Comparison of ENCODE assay signal across 9 mouse cellular contexts in genomic region chr11:98338507-98338961, GRCm38 (mm10). TPM values are rescaled to one million over a fixed set of nuclear protein-coding genes. Genes with fewer than 3 reads are reported as not detected.
DNase-seq lines count a peak whose midpoint lies in the region; ATAC-seq and TF ChIP-seq lines count a peak whose summit lies in the region.
"Had no signal": no experiment of that assay in that cellular context is flagged by ENCODE, and none has a peak within 500 bp of the region (broad histone marks: within the 10 kb centered on the region; RNA-seq: fewer than 3 reads in every experiment).

No protein-coding gene starts in this region.

- under 1% methylated on average over 56 of the region's 57 CpGs for WGBS in heart, embryonic 11.5 days (ENCODE audit: insufficient replicate concordance)
- WGBS in forebrain, embryonic 15.5 days, result 2% methylated on average over 57 of the region's 57 CpGs
- under 1% methylated on average over 50 of the region's 57 CpGs for WGBS in intestine, postnatal 0 days
- WGBS in liver, embryonic 11.5 days, result 1% methylated on average over 39 of the region's 57 CpGs
- WGBS in olfactory bulb, adult 2 months, result under 1% methylated on average over 57 of the region's 57 CpGs

- peaks cover 13% of the 10 kb centered on the region for H3K4me1 ChIP-seq in heart, embryonic 11.5 days (ENCODE audit: control insufficient read depth, insufficient read depth, low read length)
- H3K4me1 ChIP-seq in forebrain, embryonic 15.5 days, result peaks cover 76% of the 10 kb centered on the region
- peaks cover 4% of the 10 kb centered on the region; the same call in 1 of the 2 replicates for H3K4me1 ChIP-seq in intestine, postnatal 0 days (replicated peaks; ENCODE audit: control insufficient read depth, insufficient read depth, low read length)
- peaks cover 19% of the 10 kb centered on the region for H3K4me1 ChIP-seq in liver, embryonic 11.5 days (replicated peaks; ENCODE audit: control insufficient read depth, insufficient read depth, low read length)
- peaks cover 14% of the 10 kb centered on the region for H3K4me1 ChIP-seq in olfactory bulb, adult 2 months (ENCODE audit: control insufficient read depth, insufficient read depth, low read length)

- H3K4me3 ChIP-seq in heart, embryonic 11.5 days (ENCODE audit: low read depth, low read length), result peak overlapping the region; percentile 47
- peak overlapping the region; percentile 52 for H3K4me3 ChIP-seq in forebrain, embryonic 15.5 days
- peak overlapping the region; percentile 56 for H3K4me3 ChIP-seq in intestine, postnatal 0 days (ENCODE audit: low read depth, low read length)
- H3K4me3 ChIP-seq in liver, embryonic 11.5 days (ENCODE audit: low read depth, low read length), result peak overlapping the region; percentile 49
- H3K4me3 ChIP-seq in olfactory bulb, adult 2 months (ENCODE audit: insufficient read depth, low read depth, low read length), result peak overlapping the region; percentile 65

- H3K9ac ChIP-seq in heart, embryonic 11.5 days (ENCODE audit: low read depth, low read length), result peak overlapping the region; percentile 44; the same call in 1 of the 2 replicates
- peak overlapping the region; percentile 72 for H3K9ac ChIP-seq in forebrain, embryonic 15.5 days (replicated peaks)
- H3K9ac ChIP-seq in intestine, postnatal 0 days (ENCODE audit: low read depth, low read length), result peak overlapping the region; percentile 48
- no peak overlapping the region for H3K9ac ChIP-seq in liver, embryonic 11.5 days (ENCODE audit: low read depth, low read length)

- ATAC-seq in heart, embryonic 11.5 days (replicated peaks; ENCODE audit: insufficient number of reproducible peaks, low FRiP score, low TSS enrichment), result no peak
- peak; percentile 66 for ATAC-seq in forebrain, embryonic 15.5 days (replicated peaks)
- ATAC-seq in intestine, postnatal 0 days, result no peak
- no peak for ATAC-seq in liver, embryonic 11.5 days (replicated peaks; ENCODE audit: low FRiP score)
- ATAC-seq in monocyte, adult 5-6 weeks (replicated peaks; ENCODE audit: insufficient number of reproducible peaks, low FRiP score, low TSS enrichment, poor library complexity, severe bottlenecking), result no peak

- no peak for DNase-seq in heart, postnatal 25 days (ENCODE audit: low spot score)
- DNase-seq in adrenal gland, postnatal 25 days, result peak; percentile 66
- no peak for DNase-seq in liver, embryonic 11.5 days (ENCODE audit: low spot score)

- H3K9me3 ChIP-seq in heart, embryonic 11.5 days (replicated peaks; ENCODE audit: control insufficient read depth, low read length), result no peaks in the 10 kb centered on the region
- H3K9me3 ChIP-seq in forebrain, embryonic 15.5 days, result no peaks in the 10 kb centered on the region
- H3K9me3 ChIP-seq in intestine, postnatal 0 days (ENCODE audit: control insufficient read depth), result no peaks in the 10 kb centered on the region
- H3K9me3 ChIP-seq in liver, embryonic 11.5 days (ENCODE audit: control insufficient read depth, low read length), result no peaks in the 10 kb centered on the region

- no peak for TF ChIP-seq POLR2A in olfactory bulb, adult 2 months (IDR thresholded peaks at IDR 0.05; ENCODE audit: insufficient read depth, low read depth, low read length)

- H3K4me2 ChIP-seq in heart, embryonic 11.5 days, result peak overlapping the region; percentile 91
- peak overlapping the region; percentile 85 for H3K4me2 ChIP-seq in forebrain, embryonic 15.5 days (replicated peaks)
- peak overlapping the region; percentile 99 for H3K4me2 ChIP-seq in intestine, postnatal 0 days (replicated peaks; ENCODE audit: low read depth)
- H3K4me2 ChIP-seq in liver, embryonic 11.5 days, result peak overlapping the region; percentile 67

- H3K27ac ChIP-seq in heart, embryonic 11.5 days (ENCODE audit: low read depth, low read length), result no peak overlapping the region
- H3K27ac ChIP-seq in forebrain, embryonic 15.5 days (replicated peaks), result peak overlapping the region; percentile 98
- no peak overlapping the region for H3K27ac ChIP-seq in intestine, postnatal 0 days (ENCODE audit: low read depth, low read length)
- no peak overlapping the region for H3K27ac ChIP-seq in liver, embryonic 11.5 days (ENCODE audit: low read depth, low read length)
- H3K27ac ChIP-seq in olfactory bulb, adult 2 months (ENCODE audit: insufficient read depth, low read depth, low read length), result no peak overlapping the region

- H3K27me3 ChIP-seq in heart, embryonic 11.5 days (ENCODE audit: control insufficient read depth, insufficient read depth, low read length), result peaks cover 88% of the 10 kb centered on the region
- H3K27me3 ChIP-seq in forebrain, embryonic 15.5 days, result peaks cover 44% of the 10 kb centered on the region
- H3K27me3 ChIP-seq in intestine, postnatal 0 days (replicated peaks; ENCODE audit: control insufficient read depth, insufficient read depth, low read length), result peaks cover 64% of the 10 kb centered on the region
- H3K27me3 ChIP-seq in liver, embryonic 11.5 days (replicated peaks; ENCODE audit: control insufficient read depth, insufficient read depth, low read length), result peaks cover 89% of the 10 kb centered on the region

- TF ChIP-seq CTCF in intestine, postnatal 0 days (IDR thresholded peaks at IDR 0.05; ENCODE audit: low read depth), result no peak
- no peak for TF ChIP-seq CTCF in olfactory bulb, adult 2 months (IDR thresholded peaks at IDR 0.05; ENCODE audit: insufficient read depth, low read depth, low read length)

- intact Hi-C loops in heart, postnatal 25 days (cut with DNase I), result no loop called here

- H3K36me3 ChIP-seq in heart, embryonic 11.5 days (ENCODE audit: control insufficient read depth, insufficient read depth, low read length), result no peaks in the 10 kb centered on the region
- H3K36me3 ChIP-seq in forebrain, embryonic 15.5 days, result no peaks in the 10 kb centered on the region
- no peaks in the 10 kb centered on the region for H3K36me3 ChIP-seq in intestine, postnatal 0 days (ENCODE audit: control insufficient read depth, insufficient read depth)
- no peaks in the 10 kb centered on the region for H3K36me3 ChIP-seq in liver, embryonic 11.5 days (ENCODE audit: control insufficient read depth, insufficient read depth, low read length)

RNA-seq across cellular contexts. Expression of gene Neurod2, which starts 9.1 kb away (rescaled TPM):
- polyA plus RNA-seq in heart, embryonic 11.5 days (2014; fragmentation: Nextera tagmentation; extraction: Ambion mirVana), result 0.07 and 0.13 TPM in 2 replicates
- total RNA-seq in heart, postnatal 25 days (2021), result not detected
- not detected in 2 replicates for total RNA-seq in adrenal gland, postnatal 25 days (2021)
- 142 and 148 TPM in 2 replicates for polyA plus RNA-seq in forebrain, embryonic 15.5 days (2015; fragmentation: Nextera tagmentation; extraction: Ambion mirVana)
- 0.07 TPM in 1 of 2 replicates, not detected in the other for polyA plus RNA-seq in intestine, postnatal 0 days (2015; fragmentation: Nextera tagmentation; extraction: Ambion mirVana)
- 0.10 and 0.18 TPM in 2 replicates for polyA plus RNA-seq in liver, embryonic 11.5 days (2014; fragmentation: Nextera tagmentation; extraction: Ambion mirVana)
- polyA plus RNA-seq in olfactory bulb, adult 2 months (2012; ENCODE audit: insufficient read depth, insufficient read length, low replicate concordance, missing spikeins), result not detected in 2 replicates
- not detected in 3 replicates for total RNA-seq in monocyte, adult 5-6 weeks (2017)

RNA-seq across cellular contexts. Expression of gene Ppp1r1b, which starts 9.7 kb away (rescaled TPM):
- 13.6 and 15.3 TPM in 2 replicates for polyA plus RNA-seq in heart, embryonic 11.5 days (2014; fragmentation: Nextera tagmentation; extraction: Ambion mirVana)
- total RNA-seq in heart, postnatal 25 days (2021), result 1 to 10 TPM; 5.3 to 5.8 TPM
- total RNA-seq in adrenal gland, postnatal 25 days (2021), result 0.24 TPM in 1 of 2 replicates, not detected in the other
- 49.6 and 60.4 TPM in 2 replicates for polyA plus RNA-seq in forebrain, embryonic 15.5 days (2015; fragmentation: Nextera tagmentation; extraction: Ambion mirVana)
- 99.5 and 102 TPM in 2 replicates for polyA plus RNA-seq in intestine, postnatal 0 days (2015; fragmentation: Nextera tagmentation; extraction: Ambion mirVana)
- polyA plus RNA-seq in liver, embryonic 11.5 days (2014; fragmentation: Nextera tagmentation; extraction: Ambion mirVana), result 0.38 TPM in 1 of 2 replicates, not detected in the other
- not detected in 2 replicates for polyA plus RNA-seq in olfactory bulb, adult 2 months (2012; ENCODE audit: insufficient read depth, insufficient read length, low replicate concordance, missing spikeins)
- not detected in 3 replicates for total RNA-seq in monocyte, adult 5-6 weeks (2017)

RNA-seq across cellular contexts. Expression of gene Stard3, which starts 19.6 kb away (rescaled TPM):
- polyA plus RNA-seq in heart, embryonic 11.5 days (2014; fragmentation: Nextera tagmentation; extraction: Ambion mirVana), result 39.6 and 40.6 TPM in 2 replicates
- total RNA-seq in heart, postnatal 25 days (2021), result 10 to 100 TPM; 19.7 to 24.9 TPM
- 23.6 and 23.9 TPM in 2 replicates for total RNA-seq in adrenal gland, postnatal 25 days (2021)
- 53.2 and 56.5 TPM in 2 replicates for polyA plus RNA-seq in forebrain, embryonic 15.5 days (2015; fragmentation: Nextera tagmentation; extraction: Ambion mirVana)
- polyA plus RNA-seq in intestine, postnatal 0 days (2015; fragmentation: Nextera tagmentation; extraction: Ambion mirVana), result 29.0 and 30.1 TPM in 2 replicates
- 25.3 and 28.9 TPM in 2 replicates for polyA plus RNA-seq in liver, embryonic 11.5 days (2014; fragmentation: Nextera tagmentation; extraction: Ambion mirVana)
- polyA plus RNA-seq in olfactory bulb, adult 2 months (2012; ENCODE audit: insufficient read depth, insufficient read length, low replicate concordance, missing spikeins), result not detected in 2 replicates
- total RNA-seq in monocyte, adult 5-6 weeks (2017), result 29.2 to 57.7 TPM (median 50.9 TPM) in 3 replicates

RNA-seq across cellular contexts. Expression of gene Tcap, which starts 45.1 kb away (rescaled TPM):
- 149 and 151 TPM in 2 replicates for polyA plus RNA-seq in heart, embryonic 11.5 days (2014; fragmentation: Nextera tagmentation; extraction: Ambion mirVana)
- total RNA-seq in heart, postnatal 25 days (2021), result 1,000 to 10,000 TPM; 1,084 to 2,520 TPM
- total RNA-seq in adrenal gland, postnatal 25 days (2021), result 0.91 TPM in 1 of 2 replicates, not detected in the other
- 0.18 and 0.20 TPM in 2 replicates for polyA plus RNA-seq in forebrain, embryonic 15.5 days (2015; fragmentation: Nextera tagmentation; extraction: Ambion mirVana)
- polyA plus RNA-seq in intestine, postnatal 0 days (2015; fragmentation: Nextera tagmentation; extraction: Ambion mirVana), result 0.44 and 0.69 TPM in 2 replicates
- polyA plus RNA-seq in liver, embryonic 11.5 days (2014; fragmentation: Nextera tagmentation; extraction: Ambion mirVana), result 0.65 and 0.89 TPM in 2 replicates
- not detected in 2 replicates for polyA plus RNA-seq in olfactory bulb, adult 2 months (2012; ENCODE audit: insufficient read depth, insufficient read length, low replicate concordance, missing spikeins)
- 1.6 TPM in 1 of 3 replicates, not detected in the others for total RNA-seq in monocyte, adult 5-6 weeks (2017)

RNA-seq across cellular contexts. Expression of gene Pnmt, which starts 47.7 kb away (rescaled TPM):
- 3.9 and 4.8 TPM in 2 replicates for polyA plus RNA-seq in heart, embryonic 11.5 days (2014; fragmentation: Nextera tagmentation; extraction: Ambion mirVana)
- total RNA-seq in heart, postnatal 25 days (2021), result 1 to 10 TPM; 1.3 to 1.7 TPM
- total RNA-seq in adrenal gland, postnatal 25 days (2021), result 458 and 547 TPM in 2 replicates
- polyA plus RNA-seq in forebrain, embryonic 15.5 days (2015; fragmentation: Nextera tagmentation; extraction: Ambion mirVana), result 0.42 and 0.70 TPM in 2 replicates
- not detected in 2 replicates for polyA plus RNA-seq in intestine, postnatal 0 days (2015; fragmentation: Nextera tagmentation; extraction: Ambion mirVana)
- polyA plus RNA-seq in liver, embryonic 11.5 days (2014; fragmentation: Nextera tagmentation; extraction: Ambion mirVana), result 0.53 and 0.88 TPM in 2 replicates
- not detected in 2 replicates for polyA plus RNA-seq in olfactory bulb, adult 2 months (2012; ENCODE audit: insufficient read depth, insufficient read length, low replicate concordance, missing spikeins)
- not detected in 3 replicates for total RNA-seq in monocyte, adult 5-6 weeks (2017)
- total RNA-seq: layer of hippocampus, postnatal 25 days had no signal

Comparison
In these comparisons a context has a peak if more than half of its experiments do, and no peak if none do; other contexts are left out.
1. RNA of gene Neurod2, which starts 9.1 kb away (polyA plus RNA-seq): 142 to 148 TPM in forebrain, embryonic 15.5 days; 0.10 to 0.18 TPM in liver, embryonic 11.5 days, 0.07 to 0.13 TPM in heart, embryonic 11.5 days, 0.07 TPM in intestine, postnatal 0 days and not detected in olfactory bulb, adult 2 months; every median in the first group is over 100 times any median in the second.
2. RNA of gene Ppp1r1b, which starts 9.7 kb away (polyA plus RNA-seq): 99.5 to 102 TPM in intestine, postnatal 0 days, 49.6 to 60.4 TPM in forebrain, embryonic 15.5 days and 13.6 to 15.3 TPM in heart, embryonic 11.5 days; 0.38 TPM in liver, embryonic 11.5 days and not detected in olfactory bulb, adult 2 months; every median in the first group is over 10 times any median in the second.
3. RNA of gene Stard3, which starts 19.6 kb away (polyA plus RNA-seq): 53.2 to 56.5 TPM in forebrain, embryonic 15.5 days, 39.6 to 40.6 TPM in heart, embryonic 11.5 days, 29.0 to 30.1 TPM in intestine, postnatal 0 days and 25.3 to 28.9 TPM in liver, embryonic 11.5 days; not detected in olfactory bulb, adult 2 months; every median in the first group is over 10 times any median in the second.
4. Peak in every context shown above with its lines, with median percentiles within 50 percentile points of each other: H3K4me2 ChIP-seq and H3K4me3 ChIP-seq.